Mouse (Mus musculus) heart, adult 2 months (tissue): ENCODE data around the gene Rilpl1. TPM values are rescaled to one million over a fixed set of nuclear protein-coding genes. Genes with fewer than 3 reads are reported as not detected.
A peak's percentile ranks its signal among the peaks of the same experiment; 100 is the strongest.

Source experiments
- DNase-seq, 2 experiments: peaks; one replicate each; pipeline ENCODE4 v3.0.0; 2021
- H3K27ac ChIP-seq: fragments of 200-600 bp; 2 replicates; pipeline ENCODE4 v1.8.1; 2022
- H3K27me3 ChIP-seq: fragments of 200-500 bp; 2 replicates; pipeline ENCODE4 v1.6.1; 2012; ENCODE audit warnings: mild to moderate bottlenecking, low read length, inconsistent platforms, mixed read lengths; ENCODE audit not compliant: control insufficient read depth, insufficient read depth
- H3K36me3 ChIP-seq: fragments of 200-500 bp; 2 replicates; pipeline ENCODE4 v1.6.1; 2012; ENCODE audit warnings: low read length, inconsistent platforms; ENCODE audit not compliant: control insufficient read depth, insufficient read depth
- H3K4me1 ChIP-seq: fragments of 200-500 bp; 2 replicates; pipeline ENCODE4 v1.6.1; 2011; ENCODE audit warnings: low read length; ENCODE audit not compliant: control insufficient read depth, insufficient read depth
- H3K4me3 ChIP-seq: fragments of 200-600 bp; 2 replicates; pipeline ENCODE4 v1.8.1; 2022
- H3K79me2 ChIP-seq: fragments of 200-500 bp; replicated peaks from 2 replicates; pipeline ENCODE4 v1.6.1; 2012; ENCODE audit warnings: mild to moderate bottlenecking, inconsistent platforms, low read length, moderate library complexity, mixed read lengths; ENCODE audit not compliant: control insufficient read depth, insufficient read depth
- H3K9ac ChIP-seq: fragments of 200-500 bp; 2 replicates; pipeline ENCODE4 v1.6.1; 2012; ENCODE audit warnings: low read depth, mild to moderate bottlenecking, control low read depth, inconsistent platforms, low read length, mixed read lengths
- CTCF ChIP-seq: fragments of 200-600 bp; IDR thresholded peaks from 2 replicates; pipeline ENCODE4 v1.8.1; 2022; ENCODE audit warnings: antibody characterized with exemption, mild to moderate bottlenecking, moderate library complexity
- EP300 ChIP-seq: fragments of 200-500 bp; IDR thresholded peaks from 2 replicates; pipeline ENCODE4 v1.6.1; 2011; ENCODE audit warnings: low read depth, low read length, control low read depth; ENCODE audit not compliant: insufficient read depth
- POLR2A ChIP-seq: fragments of 200-500 bp; IDR thresholded peaks from 2 replicates; pipeline ENCODE4 v1.6.1; 2011; ENCODE audit warnings: mild to moderate bottlenecking, low read depth, low read length, control low read depth; ENCODE audit not compliant: insufficient read depth
- WGBS: fragments of 180-500 bp; shearing (Covaris S2); methylation state at CpG from one replicate; pipeline ENCODE4 v1.1.7; 2018; 5-methylcytosine and 5-hydroxymethylcytosine counted together
- intact Hi-C: fragments of 180-260 bp; cut with DNase I; formaldehyde crosslinking; loops from one replicate; pipeline ENCODE4 v1.15.1; 2025
- polyA plus RNA-seq: library from polyadenylated mRNA; depleted of rRNA; stranded (reverse); fragments of >200 nt; gene quantifications from 2 replicates; pipeline ENCODE4 v1.2.3, GENCODE M21; 2012
- total RNA-seq, 2 experiments: library from RNA; stranded (reverse); gene quantifications; 2 replicates each; pipeline ENCODE4 v1.2.3; 2021

The Rilpl1 gene
- total and polyA plus RNA-seq, 3 experiments: 166 to 251 (median 189) TPM

GRCm38 (mm10) chr5:124535016-124535415 is 3.8 kb upstream of the Rilpl1 start:
- 47% methylated on average over 5 of the region's 5 CpGs for WGBS
- H3K9ac ChIP-seq: no peak overlapping the region
- no peak for TF ChIP-seq EP300
- TF ChIP-seq POLR2A: no peak
- TF ChIP-seq CTCF: no peak
- intact Hi-C loops: no loop called here
- H3K36me3 ChIP-seq: no peaks in the 10 kb centered on the region
- no peaks in the 10 kb centered on the region for H3K27me3 ChIP-seq
- peaks cover 2% of the 10 kb centered on the region; the same call in 1 of the 2 replicates for H3K4me1 ChIP-seq
- no peak overlapping the region for H3K4me3 ChIP-seq
- DNase-seq: no peak
- no peaks in the 10 kb centered on the region for H3K79me2 ChIP-seq
- H3K27ac ChIP-seq: no peak overlapping the region

DNA sequence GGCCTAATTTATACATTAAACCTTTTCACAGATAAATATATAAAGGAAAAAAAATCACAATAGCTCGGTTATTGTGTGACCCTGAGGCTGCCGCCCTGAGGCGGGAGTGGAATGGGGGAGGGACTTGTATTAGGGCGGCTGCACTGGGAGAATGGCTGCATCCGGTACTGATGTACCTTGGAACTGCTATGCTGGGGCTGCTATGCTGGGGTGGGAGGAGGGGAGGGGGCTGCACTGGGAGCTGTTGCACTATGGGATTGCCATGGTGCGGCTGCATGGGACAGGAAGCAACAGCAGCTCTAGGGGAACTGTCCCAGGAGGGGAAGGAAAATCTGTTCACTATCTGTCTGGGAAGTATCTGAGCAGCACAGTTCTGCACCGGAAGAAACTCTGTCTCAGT is 1.3 kb upstream of the Rilpl1 start:
- peaks cover 2% of the 10 kb centered on the region for H3K4me1 ChIP-seq
- TF ChIP-seq POLR2A (no peak), EP300 (no peak), CTCF (no peak)
- no peak for DNase-seq

GRCm38 (mm10) chr5:124531583-124531930 is 366 bp upstream of the Rilpl1 start:
- TF ChIP-seq EP300: no peak
- 12% methylated on average over 14 of the region's 14 CpGs for WGBS
- DNase-seq: no peak
- Histone ChIP-seq H3K27me3 (no peaks in the 10 kb centered on the region), H3K9ac (peak overlapping the region; percentile 92), H3K4me3 (peak overlapping the region; percentile 89), H3K36me3 (peaks cover 4% of the 10 kb centered on the region; the same call in 1 of the 2 replicates), H3K4me1 (no peaks in the 10 kb centered on the region; the same call in none of the 2 replicates), H3K27ac (peak overlapping the region; percentile 96), H3K79me2 (no peaks in the 10 kb centered on the region)
- intact Hi-C loops: no loop called here

More for the DNA sequence above, 1.3 kb upstream of the Rilpl1 start:
- intact Hi-C loops: no loop called here
- H3K4me3 ChIP-seq: no peak overlapping the region
- 24% methylated on average over 7 of the region's 7 CpGs for WGBS
- no peak overlapping the region for H3K9ac ChIP-seq
- no peaks in the 10 kb centered on the region for H3K79me2 ChIP-seq
- no peaks in the 10 kb centered on the region for H3K36me3 ChIP-seq
- no peaks in the 10 kb centered on the region for H3K27me3 ChIP-seq
- H3K27ac ChIP-seq: peak overlapping the region; percentile 96

DNA sequence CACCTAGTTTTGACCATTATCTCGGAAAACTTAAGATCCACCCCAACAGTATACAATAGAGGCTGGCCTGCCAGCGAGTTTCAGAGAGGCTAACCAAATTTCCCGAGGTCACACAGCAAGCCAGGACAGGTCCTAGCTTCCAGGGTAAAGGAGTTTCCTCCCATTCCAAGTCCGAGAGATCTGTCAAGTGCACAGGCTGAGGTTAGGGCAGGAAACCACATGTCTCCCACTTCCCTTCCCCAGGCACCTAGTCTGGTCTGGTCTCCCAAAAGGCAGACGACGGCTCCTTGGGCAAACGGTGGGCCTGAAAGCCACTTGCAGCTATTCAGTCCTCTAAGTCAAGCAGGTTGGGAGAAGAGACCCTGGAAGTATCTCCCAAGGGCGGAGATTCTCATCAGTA is 1.5 kb downstream of the Rilpl1 start:
- Histone ChIP-seq H3K36me3 (peaks cover 4% of the 10 kb centered on the region; the same call in 1 of the 2 replicates), H3K27me3 (no peaks in the 10 kb centered on the region), H3K4me3 (peak overlapping the region; percentile 89), H3K27ac (peak overlapping the region; percentile 96), H3K4me1 (no peaks in the 10 kb centered on the region; the same call in none of the 2 replicates), H3K9ac (peak overlapping the region; percentile 92), H3K79me2 (peaks cover 3% of the 10 kb centered on the region)
- intact Hi-C loops: loop anchor here (2.0 kb wide), 2 partner anchors 19 to 31 kb away; no protein-coding TSS in a partner anchor
- peak; percentile 44 to 63 for DNase-seq
- WGBS: 15% methylated on average over 8 of the region's 8 CpGs
- TF ChIP-seq CTCF (no peak), EP300 (no peak), POLR2A (no peak)

DNA sequence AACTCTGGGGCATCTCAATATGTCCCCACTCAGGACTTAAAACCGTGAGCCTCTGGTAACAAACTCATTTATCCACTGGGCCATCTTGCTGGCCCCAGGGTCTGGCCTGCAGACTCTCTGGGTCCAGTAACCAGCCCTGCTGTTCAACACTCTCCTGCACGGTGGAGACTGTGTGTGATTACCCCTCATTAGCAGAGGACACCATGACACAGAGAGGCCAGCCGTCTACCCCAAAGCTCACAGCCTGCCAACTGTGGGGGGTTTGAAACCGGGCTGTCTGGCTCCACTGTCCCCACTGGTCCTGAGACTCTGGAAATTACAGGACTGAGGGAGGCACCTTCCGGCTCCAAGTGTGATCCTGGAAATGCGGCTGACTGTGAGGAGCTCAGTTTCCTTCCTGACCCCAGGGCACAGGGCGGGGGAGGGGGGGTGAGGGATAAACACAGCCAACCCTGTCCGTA is 2.0 kb downstream of the Rilpl1 start:
- peaks cover 3% of the 10 kb centered on the region for H3K79me2 ChIP-seq
- no peaks in the 10 kb centered on the region; the same call in none of the 2 replicates for H3K4me1 ChIP-seq
- intact Hi-C loops: loop anchor here (2.0 kb wide), 2 partner anchors 18 to 30 kb away; no protein-coding TSS in a partner anchor
- peak overlapping the region; percentile 92 for H3K9ac ChIP-seq
- TF ChIP-seq EP300: peak; percentile 24; the same call in 1 of the 2 replicates
- no peak for TF ChIP-seq CTCF
- peak; percentile 52 to 65 for DNase-seq
- 11% methylated on average over 8 of the region's 8 CpGs for WGBS
- H3K36me3 ChIP-seq: peaks cover 4% of the 10 kb centered on the region; the same call in 1 of the 2 replicates
- H3K27ac ChIP-seq: peak overlapping the region; percentile 96
- H3K4me3 ChIP-seq: peak overlapping the region; percentile 89
- no peaks in the 10 kb centered on the region for H3K27me3 ChIP-seq

- TF ChIP-seq EP300: peak; percentile 70; the same call in 1 of the 2 replicates
- TF ChIP-seq POLR2A: no peak; the same call in none of the 2 replicates
- DNase-seq: peak in 1 of 2 experiments; percentile 75
- intact Hi-C loops: loop anchor here (2.0 kb wide), 2 partner anchors 18 to 30 kb away; no protein-coding TSS in a partner anchor
- peak overlapping the region; percentile 96 for H3K27ac ChIP-seq
- no peaks in the 10 kb centered on the region; the same call in none of the 2 replicates for H3K4me1 ChIP-seq
- 9% methylated on average over 9 of the region's 9 CpGs for WGBS
- no peaks in the 10 kb centered on the region for H3K27me3 ChIP-seq
- peak overlapping the region; percentile 92 for H3K9ac ChIP-seq
- H3K79me2 ChIP-seq: peaks cover 3% of the 10 kb centered on the region
- peaks cover 4% of the 10 kb centered on the region; the same call in 1 of the 2 replicates for H3K36me3 ChIP-seq
- peak overlapping the region; percentile 89 for H3K4me3 ChIP-seq
Measured at GRCm38 (mm10) chr5:124528791-124529190, 2.4 kb downstream of the Rilpl1 start.
